Mouse (Mus musculus) MEL (cell line): ENCODE results near the gene Hoxb5.

Source experiments
- CTCF ChIP-seq, 3 experiments: IDR thresholded peaks in 2 of 3; conservative IDR thresholded peaks in 1 of 3; 2 replicates each; pipeline ENCODE4 v1.5.1; 2011 to 2012; ENCODE audit warnings: low read length in 3 of 3, low read depth in 2 of 3, mild to moderate bottlenecking in 2 of 3, improper control_type of control experiment in 1 of 3, inconsistent platforms in 1 of 3, mixed read lengths in 1 of 3, moderate library complexity in 1 of 3; ENCODE audit not compliant: control insufficient read depth in 1 of 3, insufficient read depth in 1 of 3, poor library complexity in 1 of 3, severe bottlenecking in 1 of 3
- E2F4 ChIP-seq: IDR thresholded peaks from 2 replicates; pipeline ENCODE4 v1.6.1; 2011; ENCODE audit warnings: low read depth, low read length, improper control_type of control experiment, borderline replicate concordance
- EP300 ChIP-seq, 2 experiments: IDR thresholded peaks; 2 replicates each; pipeline ENCODE4 v1.6.1; 2011; ENCODE audit warnings: improper control_type of control experiment in 2 of 2, low read length in 2 of 2, low read depth in 1 of 2, mild to moderate bottlenecking in 1 of 2
- ETS1 ChIP-seq: IDR thresholded peaks from 2 replicates; pipeline ENCODE4 v1.6.1; 2012; ENCODE audit warnings: low read depth, mild to moderate bottlenecking, inconsistent platforms, low read length, improper control_type of control experiment, moderate library complexity
- GATA1 ChIP-seq: IDR thresholded peaks from 2 replicates; pipeline ENCODE4 v1.6.1; 2011; ENCODE audit warnings: low read depth, low read length, improper control_type of control experiment
- HCFC1 ChIP-seq: IDR thresholded peaks from 2 replicates; pipeline ENCODE4 v1.6.1; 2012; ENCODE audit warnings: low read depth, mild to moderate bottlenecking, inconsistent platforms, low read length, improper control_type of control experiment, moderate library complexity
- MAX ChIP-seq: IDR thresholded peaks from 2 replicates; pipeline ENCODE4 v1.6.1; 2011; ENCODE audit warnings: low read length, improper control_type of control experiment
- MAZ ChIP-seq: IDR thresholded peaks from 2 replicates; pipeline ENCODE4 v1.6.1; 2012; ENCODE audit warnings: low read depth, mild to moderate bottlenecking, inconsistent platforms, low read length, improper control_type of control experiment
- MXI1 ChIP-seq: IDR thresholded peaks from 2 replicates; pipeline ENCODE4 v1.6.1; 2011; ENCODE audit warnings: mild to moderate bottlenecking, low read depth, low read length, improper control_type of control experiment
- MYC ChIP-seq: IDR thresholded peaks from 2 replicates; pipeline ENCODE4 v1.6.1; 2011; ENCODE audit warnings: low read depth, mild to moderate bottlenecking, low read length, improper control_type of control experiment, moderate library complexity
- POLR2A ChIP-seq, 2 experiments: IDR thresholded peaks; 2 replicates each; pipeline ENCODE4 v1.6.1; 2011 to 2012; ENCODE audit warnings: low read length in 2 of 2, mild to moderate bottlenecking in 2 of 2, control low read depth in 1 of 2, improper control_type of control experiment in 1 of 2, low read depth in 1 of 2, moderate library complexity in 1 of 2; ENCODE audit not compliant: control insufficient read depth in 1 of 2, insufficient read depth in 1 of 2, poor library complexity in 1 of 2
- POLR2AphosphoS2 ChIP-seq: IDR thresholded peaks from 2 replicates; pipeline ENCODE4 v1.6.1; 2011; ENCODE audit warnings: low read length, improper control_type of control experiment
- UBTF ChIP-seq: IDR thresholded peaks from 2 replicates; pipeline ENCODE4 v1.6.1; 2012; ENCODE audit warnings: low read depth, mild to moderate bottlenecking, inconsistent platforms, low read length, improper control_type of control experiment, moderate library complexity, borderline replicate concordance; ENCODE audit not compliant: insufficient read depth
- USF1 ChIP-seq: IDR thresholded peaks from 2 replicates; pipeline ENCODE4 v1.6.1; 2014; ENCODE audit warnings: low read depth, mild to moderate bottlenecking, inconsistent platforms, low read length, improper control_type of control experiment, moderate library complexity

DNA sequence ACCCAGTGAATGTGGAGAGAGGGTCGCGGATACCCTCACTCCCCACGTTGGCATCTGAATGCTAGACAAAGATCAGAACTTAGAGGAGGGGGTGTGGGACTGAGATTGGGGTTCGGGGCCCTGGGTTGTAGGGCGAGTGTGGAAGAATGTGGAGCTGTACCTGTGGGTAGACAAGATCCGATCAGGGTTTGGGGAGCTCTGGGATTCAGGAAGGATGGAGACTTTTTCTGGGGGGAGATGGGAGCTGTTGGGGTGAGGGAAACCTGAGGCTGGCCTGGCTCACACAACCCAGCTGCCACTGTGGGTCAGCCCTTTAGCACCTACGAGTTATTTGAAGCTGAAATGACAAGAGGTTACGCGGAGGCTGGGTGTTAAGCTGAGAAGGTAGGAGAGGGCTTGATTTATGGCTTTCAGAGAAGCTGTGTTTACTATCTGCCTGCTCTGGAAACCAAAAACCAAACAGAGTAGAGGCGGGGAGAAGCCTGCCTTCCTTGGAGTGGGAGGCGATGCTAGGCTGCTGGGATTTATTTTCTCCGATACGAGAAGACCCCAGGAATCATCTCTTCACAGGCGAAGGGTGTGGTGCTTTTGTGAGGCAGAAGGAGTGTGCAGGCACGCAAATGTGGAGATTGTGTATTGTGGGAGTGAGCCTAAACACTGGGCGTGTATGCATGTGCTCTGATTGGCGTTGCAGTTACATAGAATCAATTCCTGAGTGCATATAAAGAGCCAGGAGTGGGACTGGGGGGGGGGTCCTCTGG, 30.3 kb downstream of the Hoxb5 start:
- TF ChIP-seq MAZ (no peak), ETS1 (no peak), MAX (no peak), POLR2A (IDR thresholded peaks at IDR 0.05; ENCODE audit: control insufficient read depth in 1 of 2, insufficient read depth in 1 of 2, low read depth in 1 of 2, low read length in 2 of 2, poor library complexity in 1 of 2) (no peak), EP300 (IDR thresholded peaks at IDR 0.05; ENCODE audit: low read depth in 1 of 2, low read length in 2 of 2) (no peak), HCFC1 (no peak), MXI1 (no peak), CTCF (IDR thresholded peaks at IDR 0.05 in 2 of 3, conservative IDR thresholded peaks at IDR 0.05 in 1 of 3; ENCODE audit: control insufficient read depth in 1 of 3, insufficient read depth in 1 of 3, low read depth in 2 of 3, low read length in 3 of 3, poor library complexity in 1 of 3, severe bottlenecking in 1 of 3) (no peak), UBTF (no peak), USF1 (no peak), E2F4 (no peak), GATA1 (no peak), POLR2AphosphoS2 (no peak), MYC (no peak)
